Mouse (Mus musculus) bone marrow macrophage, adult 2 months (primary cell): ENCODE results near the gene Prmt2. TPM values are rescaled to one million over a fixed set of nuclear protein-coding genes. Genes with fewer than 3 reads are reported as not detected.
A peak's percentile ranks its signal among the peaks of the same experiment; 100 is the strongest.

ENCODE experiments used
- H3K27ac ChIP-seq: 2 replicates; pipeline ENCODE4 v1.5.1; 2012; ENCODE audit warnings: low read depth, low read length; ENCODE audit not compliant: insufficient read depth
- H3K4me1 ChIP-seq: 2 replicates; pipeline ENCODE4 v1.6.1; 2012; ENCODE audit warnings: low read length; ENCODE audit not compliant: control insufficient read depth, insufficient read depth
- H3K4me3 ChIP-seq: 2 replicates; pipeline ENCODE4 v1.5.1; 2012; ENCODE audit warnings: mild to moderate bottlenecking, low read length, moderate library complexity; ENCODE audit not compliant: insufficient read depth
- CTCF ChIP-seq: IDR thresholded peaks from 2 replicates; pipeline ENCODE4 v1.5.1; 2012; ENCODE audit warnings: low read depth, mild to moderate bottlenecking, low read length, moderate library complexity
- POLR2A ChIP-seq: IDR thresholded peaks from 2 replicates; pipeline ENCODE4 v1.6.1; 2012; ENCODE audit warnings: mild to moderate bottlenecking, low read depth, low read length, borderline replicate concordance
- polyA plus RNA-seq: library from polyadenylated mRNA; stranded (reverse); fragments of >200 nt; gene quantifications from 2 replicates; pipeline ENCODE4 v1.2.4, GENCODE M21; 2012; ENCODE audit not compliant: missing spikeins, insufficient read depth, insufficient read length

Prmt2 gene
- polyA plus RNA-seq, 1 experiment = 20.0 TPM

DNA sequence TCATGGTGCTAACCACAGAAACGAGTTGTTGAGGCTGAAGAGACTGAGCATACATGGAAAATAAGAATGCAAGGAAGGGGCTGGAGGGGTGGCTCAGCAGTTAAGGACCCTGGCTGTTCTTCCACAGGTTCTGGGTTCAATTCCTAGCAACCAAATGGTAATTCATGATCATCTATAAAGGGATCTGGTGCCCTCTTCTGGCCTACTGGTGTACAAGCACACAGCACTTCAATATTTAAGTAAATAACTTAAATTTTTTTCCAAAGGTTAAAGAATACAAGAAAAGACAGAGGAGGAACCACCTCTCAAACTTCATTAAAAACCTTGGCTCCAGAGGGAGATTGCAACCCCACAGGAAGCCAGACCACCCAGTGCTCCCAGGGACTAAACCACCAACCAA, 8.0 kb downstream of the Prmt2 start:
- Histone ChIP-seq H3K27ac (no peak overlapping the region), H3K4me3 (no peak overlapping the region), H3K4me1 (peaks cover 10% of the 10 kb centered on the region)
- TF ChIP-seq CTCF (no peak; the same call in 1 of the 2 replicates), POLR2A (no peak)

DNA sequence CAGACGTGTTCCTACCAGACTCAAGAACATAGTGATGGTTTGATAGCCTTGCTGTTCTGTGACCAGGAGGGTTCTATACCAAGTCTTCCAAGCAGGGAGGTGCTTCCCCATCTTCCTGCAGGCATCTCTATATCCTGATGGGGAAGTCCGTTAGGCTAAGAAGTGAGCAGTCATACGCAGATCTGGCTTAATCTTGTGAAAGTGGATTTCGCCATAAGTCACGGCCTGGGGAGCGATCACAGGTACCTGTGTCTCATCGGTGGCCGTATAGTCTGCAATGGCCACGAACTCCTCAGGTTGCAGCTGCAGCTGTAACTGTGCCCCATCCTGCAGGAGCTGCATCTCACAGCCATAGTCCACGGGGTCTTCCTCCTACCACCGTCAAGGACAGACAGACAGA, 11.7 kb downstream of the Prmt2 start:
- H3K4me1 ChIP-seq = peaks cover 10% of the 10 kb centered on the region
- no peak overlapping the region for H3K27ac ChIP-seq
- TF ChIP-seq POLR2A (no peak), CTCF (no peak)
- no peak overlapping the region for H3K4me3 ChIP-seq

DNA sequence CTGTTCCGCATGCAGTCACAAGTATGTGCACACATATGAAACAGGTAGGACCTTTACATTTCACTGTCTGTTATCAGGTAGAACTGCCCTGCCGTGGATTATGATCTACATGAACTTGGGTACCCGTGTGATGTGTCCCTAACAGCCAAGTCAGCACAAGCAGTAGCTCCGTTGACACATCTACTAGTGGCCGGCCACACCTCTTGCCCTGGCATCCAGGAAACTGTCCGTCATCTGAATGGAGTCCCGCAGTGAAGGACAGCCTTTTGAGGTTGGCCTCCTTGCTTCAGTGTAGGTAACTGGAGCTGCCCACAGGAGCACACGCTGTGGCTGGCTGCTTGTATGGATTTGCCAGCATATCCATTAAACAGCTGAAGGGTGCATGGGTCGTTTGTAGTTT, 19.4 kb downstream of the Prmt2 start:
- no peak for TF ChIP-seq POLR2A
- no peak for TF ChIP-seq CTCF
- Histone ChIP-seq H3K4me3 (no peak overlapping the region), H3K27ac (no peak overlapping the region), H3K4me1 (no peaks in the 10 kb centered on the region)

DNA sequence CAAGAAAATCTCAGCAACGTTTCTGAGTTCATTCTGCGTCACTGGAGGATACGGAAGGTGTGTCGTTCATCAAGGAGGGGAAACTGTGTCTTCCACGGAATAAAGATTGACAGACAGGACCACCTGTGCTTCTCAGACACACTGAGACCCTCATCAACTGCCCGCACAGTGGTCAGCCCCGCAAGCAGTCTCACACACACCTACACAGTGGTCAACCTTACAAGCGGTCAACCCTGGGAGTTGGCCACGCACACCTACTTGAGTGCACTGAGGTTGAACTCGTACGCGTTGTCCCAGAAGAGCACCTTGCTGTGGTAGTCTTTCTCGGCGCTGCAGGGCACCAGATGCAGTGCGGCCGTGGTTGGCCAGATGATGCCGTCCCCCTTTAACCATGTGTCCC, 20.6 kb downstream of the Prmt2 start:
- no peak overlapping the region for H3K4me3 ChIP-seq
- H3K4me1 ChIP-seq = no peaks in the 10 kb centered on the region
- H3K27ac ChIP-seq = no peak overlapping the region
- no peak for TF ChIP-seq CTCF
- no peak for TF ChIP-seq POLR2A

DNA sequence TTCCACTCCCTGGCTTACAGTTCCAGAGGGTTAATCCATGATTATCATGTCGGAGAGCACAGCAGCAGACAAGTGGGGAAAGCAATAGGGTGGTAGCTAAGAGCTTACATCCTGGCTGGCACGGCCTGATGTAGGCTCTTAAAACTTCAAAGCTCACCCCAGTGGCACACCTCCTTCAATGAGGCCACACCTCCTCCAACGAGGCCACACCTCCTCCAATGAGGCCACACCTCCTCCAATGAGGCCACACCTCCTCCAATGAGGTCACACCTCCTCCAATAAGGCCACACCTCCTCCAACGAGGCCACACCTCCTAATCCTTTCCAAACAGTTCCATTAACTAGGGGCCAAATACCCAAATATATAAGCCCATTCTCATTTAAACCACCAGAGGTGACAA, 23.5 kb downstream of the Prmt2 start:
- Histone ChIP-seq H3K4me1 (no peaks in the 10 kb centered on the region), H3K4me3 (no peak overlapping the region), H3K27ac (no peak overlapping the region)
- TF ChIP-seq POLR2A (no peak), CTCF (no peak)

DNA sequence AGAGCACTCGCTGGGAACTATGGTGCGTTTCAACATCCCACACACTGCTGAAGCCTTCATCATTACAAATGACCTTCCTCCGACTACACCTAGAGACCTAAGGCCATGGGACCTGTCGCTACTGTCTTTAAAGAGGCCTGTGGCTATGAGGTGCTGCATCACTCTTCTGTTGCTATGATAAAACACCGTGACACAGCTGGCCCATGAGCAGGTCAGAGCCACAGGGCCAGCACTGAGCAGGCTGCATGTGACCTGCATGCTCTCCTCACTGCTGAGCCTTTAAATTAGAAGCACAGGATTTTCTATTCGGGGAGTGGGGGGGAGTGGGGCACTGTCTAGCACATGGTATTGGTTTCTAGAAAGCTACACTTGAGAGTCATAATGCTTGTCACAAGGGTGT, 25.5 kb downstream of the Prmt2 start:
- H3K4me3 ChIP-seq = no peak overlapping the region
- no peak overlapping the region for H3K27ac ChIP-seq
- no peak for TF ChIP-seq CTCF
- no peak for TF ChIP-seq POLR2A
- no peaks in the 10 kb centered on the region for H3K4me1 ChIP-seq

DNA sequence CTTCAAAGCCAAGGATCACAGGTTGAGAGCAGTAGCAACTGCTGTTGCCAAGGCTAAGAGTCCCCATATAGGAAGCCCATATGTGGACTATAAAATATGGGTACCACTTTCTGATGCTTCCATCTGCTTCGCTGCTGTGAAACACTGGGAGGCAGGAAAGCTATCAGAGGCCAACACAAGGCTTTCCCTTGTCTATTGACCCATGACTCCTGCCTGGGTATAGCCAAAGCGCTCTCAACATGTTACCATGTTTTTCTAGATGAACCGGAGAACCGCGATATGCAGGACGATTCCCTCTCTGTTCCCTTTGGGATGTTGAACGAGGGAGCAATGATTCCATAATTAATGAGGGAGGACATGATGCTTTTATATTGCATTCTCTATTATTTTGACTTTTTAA, 26.9 kb downstream of the Prmt2 start:
- Histone ChIP-seq H3K4me3 (no peak overlapping the region), H3K27ac (no peak overlapping the region), H3K4me1 (no peaks in the 10 kb centered on the region)
- TF ChIP-seq CTCF (no peak), POLR2A (no peak)

DNA sequence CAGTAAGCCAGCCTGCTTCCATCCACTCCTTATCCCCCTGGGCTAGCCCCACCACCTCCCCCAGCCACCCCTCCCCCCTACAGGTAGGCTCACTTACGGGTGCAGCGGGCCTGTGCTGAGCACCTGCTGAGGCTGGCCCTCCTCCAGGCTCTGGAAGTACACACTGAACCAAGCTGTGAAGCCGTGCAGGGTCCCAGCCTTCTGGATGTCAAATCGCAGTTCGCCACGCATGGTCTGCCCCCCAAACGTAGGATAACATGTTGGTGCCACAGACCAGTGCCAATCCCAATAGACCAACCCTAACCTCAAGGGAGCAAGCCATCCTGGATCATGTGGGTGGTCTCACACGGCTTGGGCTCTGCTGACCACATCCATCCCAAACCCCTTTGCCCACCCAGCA, 28.4 kb downstream of the Prmt2 start:
- H3K27ac ChIP-seq = no peak overlapping the region
- no peak overlapping the region for H3K4me3 ChIP-seq
- no peaks in the 10 kb centered on the region for H3K4me1 ChIP-seq
- no peak for TF ChIP-seq CTCF
- no peak for TF ChIP-seq POLR2A

DNA sequence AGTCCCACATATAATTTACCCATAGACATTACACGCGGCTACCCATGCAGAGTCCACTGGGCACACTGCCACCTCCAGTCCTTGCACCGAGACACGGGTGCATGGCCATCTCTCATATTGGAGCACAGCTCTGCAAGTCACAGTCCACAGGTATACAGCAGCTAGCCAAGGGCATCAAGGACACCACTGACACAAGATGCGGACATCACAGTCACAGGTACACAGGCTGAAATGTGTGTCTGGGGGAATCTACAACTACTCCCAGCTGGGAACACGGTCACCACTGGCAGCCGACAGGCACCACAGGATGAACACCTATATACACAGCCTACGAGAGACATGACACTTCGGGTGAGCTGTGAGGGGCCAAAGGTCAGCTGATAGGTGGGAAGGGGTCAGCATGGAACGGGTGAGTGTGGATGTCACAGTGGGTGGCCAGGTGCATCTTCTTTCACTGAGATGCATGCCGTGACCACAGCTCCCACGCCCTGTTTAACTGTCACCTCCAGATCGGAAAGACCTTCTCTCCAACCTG, 30.3 kb downstream of the Prmt2 start:
- TF ChIP-seq POLR2A = no peak
- no peak for TF ChIP-seq CTCF
- Histone ChIP-seq H3K27ac (no peak overlapping the region), H3K4me3 (no peak overlapping the region), H3K4me1 (no peaks in the 10 kb centered on the region)

DNA sequence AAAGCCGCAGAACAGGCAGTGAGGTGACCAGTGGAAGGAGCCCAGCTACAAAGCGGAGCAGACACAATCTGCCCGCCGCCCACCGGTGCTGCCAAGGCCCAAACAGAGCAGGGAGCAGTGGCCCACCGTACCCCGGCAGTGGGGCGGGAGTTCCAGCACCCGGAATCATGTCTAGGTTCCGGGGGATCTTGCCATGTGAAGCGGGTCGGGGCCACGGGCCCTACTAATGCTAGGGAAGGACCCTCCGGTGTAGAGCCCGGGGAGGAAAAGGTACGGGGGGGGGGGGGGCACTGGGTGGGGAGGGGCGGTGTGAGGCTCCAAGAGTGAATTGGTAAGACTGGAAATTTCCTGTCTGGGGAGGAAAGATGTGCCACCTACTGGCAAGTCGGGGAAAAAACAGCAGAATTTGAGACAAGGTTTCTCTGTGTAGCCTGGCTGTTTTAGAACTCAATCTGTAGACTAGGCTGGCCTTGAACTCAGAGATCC, 33.8 kb downstream of the Prmt2 start:
- no peak overlapping the region for H3K27ac ChIP-seq
- no peaks in the 10 kb centered on the region for H3K4me1 ChIP-seq
- TF ChIP-seq CTCF (no peak), POLR2A (no peak)
- peak overlapping the region; percentile 35 for H3K4me3 ChIP-seq

DNA sequence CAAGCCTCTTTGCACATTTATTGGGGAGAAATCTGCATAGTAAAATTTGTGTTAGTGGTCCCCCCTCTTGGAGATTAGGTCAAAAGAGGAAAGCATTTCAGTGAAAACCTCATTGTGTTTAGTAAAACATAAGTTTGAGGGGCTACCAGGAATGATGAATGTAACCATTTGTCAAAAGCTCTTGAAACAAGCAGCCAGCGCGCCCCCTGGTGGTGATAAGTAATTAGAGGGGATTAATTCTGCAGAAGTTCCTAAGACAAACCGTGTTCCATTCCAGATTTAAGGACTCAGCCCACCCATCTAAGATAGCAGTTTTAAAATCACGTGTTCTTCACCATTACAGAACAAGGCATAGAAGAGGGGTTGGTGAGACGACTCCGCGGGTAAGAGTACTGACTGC, 35.7 kb downstream of the Prmt2 start:
- no peak overlapping the region for H3K27ac ChIP-seq
- H3K4me3 ChIP-seq = no peak overlapping the region
- no peaks in the 10 kb centered on the region for H3K4me1 ChIP-seq
- no peak; the same call in 1 of the 2 replicates for TF ChIP-seq CTCF
- TF ChIP-seq POLR2A = no peak
